Mouse (Mus musculus) gastrocnemius, adult 2 months (tissue): ENCODE results near the gene Ccdc146. TPM values are rescaled to one million over a fixed set of nuclear protein-coding genes. Genes with fewer than 3 reads are reported as not detected.

ENCODE experiments used
- DNase-seq: peaks from one replicate; pipeline ENCODE4 v3.0.0; 2022
- H3K27ac ChIP-seq: fragments of 200-600 bp; 2 replicates; pipeline ENCODE4 v1.8.1; 2022; ENCODE audit warnings: mild to moderate bottlenecking
- H3K4me3 ChIP-seq: fragments of 200-600 bp; 2 replicates; pipeline ENCODE4 v1.8.1; 2022; ENCODE audit warnings: mild to moderate bottlenecking, moderate library complexity
- CTCF ChIP-seq: fragments of 200-600 bp; IDR thresholded peaks from 2 replicates; pipeline ENCODE4 v1.8.1; 2022; ENCODE audit warnings: antibody characterized with exemption, mild to moderate bottlenecking, moderate library complexity
- intact Hi-C: fragments of 180-260 bp; cut with DNase I; formaldehyde crosslinking; loops from one replicate; pipeline ENCODE4 v1.15.1; 2025
- total RNA-seq, 2 experiments: library from RNA; stranded (reverse); gene quantifications; 2 replicates each; pipeline ENCODE4 v1.2.3; 2021

The Ccdc146 gene
- total RNA-seq, 2 experiments from 2014 or later = 3.8 to 4.3 TPM

GRCm38 (mm10) chr5:21264352-21265021 is 160.0 kb downstream of the Ccdc146 start:
- no peak overlapping the region for H3K4me3 ChIP-seq
- H3K27ac ChIP-seq = no peak overlapping the region
- intact Hi-C loops = loop anchor here (1.0 to 5.0 kb wide), 3 partner anchors 156 to 378 kb away; no protein-coding TSS in a partner anchor
- no peak for TF ChIP-seq CTCF
- no peak for DNase-seq

DNA sequence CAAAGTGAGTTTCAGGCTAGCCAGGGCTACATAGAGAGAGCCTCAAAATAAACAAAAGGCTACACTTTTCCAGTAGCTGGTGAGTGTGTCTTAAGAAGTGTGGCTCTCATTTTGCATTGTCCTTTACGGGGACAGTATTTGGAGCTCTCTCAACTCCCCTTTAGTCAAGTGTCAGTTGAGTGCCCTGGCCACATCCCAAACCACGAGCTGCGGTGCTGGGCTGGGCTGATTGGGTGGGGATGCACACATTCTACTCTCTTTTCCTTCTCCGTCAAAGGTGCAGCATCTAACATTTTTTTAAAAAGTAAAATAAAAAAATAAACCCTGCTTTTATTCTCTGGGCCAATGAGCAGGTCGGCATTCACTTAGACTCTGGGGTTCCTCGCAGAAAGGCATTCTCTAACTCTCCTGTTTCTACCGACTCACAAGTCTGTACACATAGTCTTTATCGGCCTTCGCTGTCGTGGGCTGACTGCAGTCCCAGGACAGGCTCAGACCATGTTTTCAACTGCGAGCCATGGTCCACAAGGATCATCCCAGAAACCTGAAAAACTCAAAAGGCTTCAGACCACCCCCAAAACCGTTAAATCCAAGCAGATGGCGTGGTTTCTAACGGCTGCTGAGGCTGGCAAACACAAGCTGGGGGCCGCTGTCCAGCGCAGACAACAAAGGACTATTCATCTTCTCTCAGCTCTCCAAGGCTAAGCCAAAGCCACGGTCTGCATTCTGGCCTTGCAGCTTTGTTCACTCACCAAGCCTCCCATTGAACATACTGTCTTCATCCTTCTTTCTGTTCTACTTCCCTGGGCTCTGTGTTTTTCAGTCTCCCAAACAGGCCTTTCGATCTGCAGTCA is 161.0 kb downstream of the Ccdc146 start:
- DNase-seq = no peak
- TF ChIP-seq CTCF = no peak
- Histone ChIP-seq H3K4me3 (no peak overlapping the region), H3K27ac (no peak overlapping the region)
- intact Hi-C loops = loop anchor here (2.0 to 5.0 kb wide), 2 partner anchors 323 to 379 kb away; no protein-coding TSS in a partner anchor

- DNase-seq = no peak
- TF ChIP-seq CTCF = no peak
- Histone ChIP-seq H3K4me3 (no peak overlapping the region), H3K27ac (no peak overlapping the region)
- intact Hi-C loops = loop anchor here (5.0 kb wide), 1 partner anchor 381 kb away; no protein-coding TSS in a partner anchor
These were observed 163.2 kb downstream of the Ccdc146 start for GRCm38 (mm10) chr5:21261202-21261844.

DNA sequence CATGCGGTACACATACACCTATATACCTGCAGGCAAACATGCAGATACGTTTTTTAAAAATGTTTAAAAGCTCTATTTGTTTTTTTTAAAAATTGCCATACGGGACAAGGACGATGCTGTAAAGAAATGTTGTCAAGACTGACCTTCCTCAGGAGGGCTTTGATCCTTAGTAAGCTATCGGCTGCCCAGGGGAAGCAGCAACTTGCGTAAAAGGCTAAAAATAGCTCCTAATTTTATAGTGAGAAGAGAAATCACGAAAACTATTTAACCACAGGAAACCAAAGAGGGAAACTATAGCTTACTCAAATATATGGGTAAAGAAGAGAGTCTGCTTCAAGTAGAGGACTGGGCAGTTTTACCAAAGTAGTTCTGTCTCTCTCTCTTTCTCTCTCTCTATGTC is 163.7 kb downstream of the Ccdc146 start:
- intact Hi-C loops = loop anchor here (5.0 kb wide), 1 partner anchor 382 kb away; no protein-coding TSS in a partner anchor
- no peak overlapping the region for H3K4me3 ChIP-seq
- H3K27ac ChIP-seq = no peak overlapping the region
- no peak for TF ChIP-seq CTCF
- no peak for DNase-seq

GRCm38 (mm10) chr5:21257806-21258205 is 166.7 kb downstream of the Ccdc146 start:
- H3K4me3 ChIP-seq = no peak overlapping the region
- H3K27ac ChIP-seq = no peak overlapping the region
- no peak for DNase-seq
- intact Hi-C loops = no loop called here
- TF ChIP-seq CTCF = peak; percentile 47

DNA sequence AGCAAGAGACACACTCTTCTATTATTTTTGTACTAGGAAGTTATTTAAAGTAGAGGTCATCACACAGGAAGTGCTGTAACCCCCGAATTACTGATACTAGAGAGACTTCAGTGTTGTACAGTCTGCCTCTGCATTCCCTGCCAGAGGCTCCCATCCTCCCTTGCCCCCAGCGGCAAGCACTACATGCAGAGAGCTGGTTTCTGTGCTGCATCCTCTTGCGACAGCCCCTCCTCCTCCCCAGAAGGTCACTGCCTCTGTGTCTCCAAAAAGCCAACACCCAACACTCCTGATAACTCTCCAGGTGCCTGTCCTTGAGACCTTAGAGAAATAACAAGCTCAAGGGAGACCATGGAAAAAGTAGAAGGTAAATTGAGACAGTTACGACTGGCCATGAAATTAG is 167.4 kb downstream of the Ccdc146 start:
- H3K27ac ChIP-seq = no peak overlapping the region
- DNase-seq = no peak
- intact Hi-C loops = no loop called here
- no peak for TF ChIP-seq CTCF
- H3K4me3 ChIP-seq = no peak overlapping the region

GRCm38 (mm10) chr5:21255551-21256132 is 168.8 kb downstream of the Ccdc146 start:
- intact Hi-C loops = no loop called here
- no peak overlapping the region for H3K4me3 ChIP-seq
- no peak overlapping the region for H3K27ac ChIP-seq
- no peak for DNase-seq
- no peak for TF ChIP-seq CTCF

- intact Hi-C loops = no loop called here
- H3K27ac ChIP-seq = no peak overlapping the region
- no peak overlapping the region for H3K4me3 ChIP-seq
- no peak for DNase-seq
- TF ChIP-seq CTCF = no peak
These were observed 169.5 kb downstream of the Ccdc146 start for GRCm38 (mm10) chr5:21254731-21255525.

DNA sequence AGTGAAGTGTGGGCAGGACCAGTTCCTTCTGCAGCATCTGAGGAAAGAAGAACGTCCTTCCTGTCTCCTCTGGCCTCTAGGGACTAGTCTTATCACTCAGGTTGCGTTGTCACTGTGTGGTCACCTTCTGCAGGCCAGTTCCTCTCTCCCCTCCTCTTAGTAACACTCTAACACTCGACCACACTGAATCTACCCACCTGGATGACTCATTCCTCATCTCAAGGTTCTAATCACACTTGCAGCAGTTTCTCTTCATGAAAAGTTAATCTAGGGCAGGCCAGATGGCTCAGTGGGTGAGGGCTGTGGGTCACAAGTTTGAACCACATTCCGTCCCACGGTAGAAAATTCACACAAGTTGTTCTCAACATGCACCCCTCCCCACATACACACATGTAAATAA is 175.6 kb downstream of the Ccdc146 start:
- DNase-seq = no peak
- no peak for TF ChIP-seq CTCF
- Histone ChIP-seq H3K4me3 (no peak overlapping the region), H3K27ac (no peak overlapping the region)
- intact Hi-C loops = no loop called here

- TF ChIP-seq CTCF = no peak
- H3K4me3 ChIP-seq = no peak overlapping the region
- intact Hi-C loops = no loop called here
- H3K27ac ChIP-seq = no peak overlapping the region
- DNase-seq = no peak
These were observed 176.6 kb downstream of the Ccdc146 start for GRCm38 (mm10) chr5:21247916-21248315.

GRCm38 (mm10) chr5:21246794-21247193 is 177.7 kb downstream of the Ccdc146 start:
- Histone ChIP-seq H3K27ac (no peak overlapping the region), H3K4me3 (no peak overlapping the region)
- no peak for TF ChIP-seq CTCF
- DNase-seq = no peak
- intact Hi-C loops = no loop called here

DNA sequence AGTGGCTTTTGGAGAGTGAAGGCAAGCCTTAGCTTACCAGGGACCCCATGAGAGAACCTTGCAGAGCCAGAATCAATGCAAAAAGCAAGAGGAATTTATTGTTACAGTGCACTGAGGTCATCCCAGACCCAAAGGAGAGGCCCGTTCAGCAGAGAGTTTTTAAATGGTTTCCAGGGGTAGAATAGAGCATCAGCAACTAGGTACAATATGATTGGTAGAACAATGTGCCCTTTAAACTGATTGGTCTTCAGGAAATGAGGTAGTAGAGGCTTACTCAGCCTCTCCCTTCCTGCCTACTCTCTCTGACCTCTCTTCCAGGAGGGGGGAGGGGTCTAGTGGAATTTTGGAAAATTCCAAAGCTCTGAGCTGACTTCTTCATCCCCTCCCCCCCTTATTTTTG is 179.2 kb downstream of the Ccdc146 start:
- TF ChIP-seq CTCF = no peak
- no peak overlapping the region for H3K4me3 ChIP-seq
- DNase-seq = no peak
- no peak overlapping the region for H3K27ac ChIP-seq
- intact Hi-C loops = no loop called here
